ENCODE assay signal across 1 mouse cellular context in the genomic region with DNA sequence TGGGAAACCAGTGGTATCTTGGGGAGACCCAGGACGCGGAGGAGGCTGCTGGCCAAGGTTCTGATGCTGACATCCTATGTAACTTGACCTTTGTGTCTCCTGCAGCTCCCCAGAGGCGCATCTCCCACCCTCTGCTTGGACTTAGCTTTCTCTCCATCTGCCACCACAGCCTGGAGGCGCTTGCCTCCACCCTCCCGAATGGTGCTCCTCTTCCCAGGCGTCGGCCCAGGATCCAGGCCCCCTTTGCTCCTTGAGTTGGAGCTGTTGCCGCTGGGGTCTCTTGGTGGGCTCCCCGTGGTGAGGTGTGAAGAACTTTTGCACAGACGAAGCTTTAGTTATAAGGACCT.
TF ChIP-seq lines count a peak whose summit lies in the region.

No protein-coding gene starts in this region.

TF ChIP-seq in CH12.LX, 34 proteins besides CTCF, POLR2A, EP300 and RAD21:
- no peak for TF ChIP-seq UBTF (IDR thresholded peaks at IDR 0.05; ENCODE audit: low read depth, low read length)
- TF ChIP-seq NELFE (IDR thresholded peaks at IDR 0.05; ENCODE audit: low read depth, low read length), result no peak
- TF ChIP-seq E2F4 (IDR thresholded peaks at IDR 0.05; ENCODE audit: insufficient replicate concordance, low read depth, low read length), result no peak
- TF ChIP-seq MAX (IDR thresholded peaks at IDR 0.05; ENCODE audit: low read length), result no peak
- no peak for TF ChIP-seq ELF1 (IDR thresholded peaks at IDR 0.05; ENCODE audit: low read depth, low read length)
- TF ChIP-seq ZMIZ1 (IDR thresholded peaks at IDR 0.05; ENCODE audit: low read depth, low read length), result no peak
- TF ChIP-seq MAZ (IDR thresholded peaks at IDR 0.05; ENCODE audit: low read depth, low read length), result no peak
- TF ChIP-seq NRF1 (IDR thresholded peaks at IDR 0.05; ENCODE audit: low read depth, low read length), result no peak
- no peak for TF ChIP-seq CHD2 (IDR thresholded peaks at IDR 0.05; ENCODE audit: low read length)
- no peak for TF ChIP-seq IRF4 (IDR thresholded peaks at IDR 0.05; ENCODE audit: low read depth, low read length)
- no peak for TF ChIP-seq USF2 (conservative IDR thresholded peaks at IDR 0.05; ENCODE audit: low read depth, low read length)
